Mouse (Mus musculus) limb, embryonic 13.5 days (tissue): ENCODE measurements around the gene St6galnac3. TPM values are rescaled to one million over a fixed set of nuclear protein-coding genes. Genes with fewer than 3 reads are reported as not detected.

ENCODE experiments used
- ATAC-seq: fragments of 200-750 bp; cut with Nextera tagmentation; 2 replicates; pipeline ENCODE4 v1.8.0; 2017; ENCODE audit warnings: low read depth, moderate number of reproducible peaks, moderate TSS enrichment; ENCODE audit not compliant: low FRiP score
- H3K27ac ChIP-seq: fragments of 300-500 bp; sonication (generic); 2 replicates; pipeline ENCODE4 v1.5.1; 2015; ENCODE audit warnings: inconsistent platforms, mild to moderate bottlenecking, moderate library complexity
- H3K27me3 ChIP-seq: fragments of 300-500 bp; sonication (generic); 2 replicates; pipeline ENCODE4 v1.6.1; 2015; ENCODE audit warnings: mild to moderate bottlenecking, inconsistent platforms
- H3K36me3 ChIP-seq: fragments of 300-500 bp; sonication (generic); 2 replicates; pipeline ENCODE4 v1.6.1; 2015; ENCODE audit warnings: inconsistent platforms, mild to moderate bottlenecking, moderate library complexity
- H3K4me1 ChIP-seq: fragments of 300-500 bp; sonication (generic); 2 replicates; pipeline ENCODE4 v1.6.1; 2015; ENCODE audit warnings: inconsistent platforms
- H3K4me2 ChIP-seq: fragments of 300-500 bp; sonication (generic); replicated peaks from 2 replicates; pipeline ENCODE4 v1.6.1; 2015; ENCODE audit warnings: inconsistent platforms, mild to moderate bottlenecking, moderate library complexity
- H3K4me3 ChIP-seq: fragments of 300-500 bp; sonication (generic); 2 replicates; pipeline ENCODE4 v1.5.1; 2015; ENCODE audit warnings: moderate library complexity, mild to moderate bottlenecking, inconsistent platforms
- H3K9ac ChIP-seq: fragments of 300-500 bp; sonication (generic); 2 replicates; pipeline ENCODE4 v1.6.1; 2015; ENCODE audit warnings: mild to moderate bottlenecking, inconsistent platforms
- H3K9me3 ChIP-seq: fragments of 300-500 bp; sonication (generic); 2 replicates; pipeline ENCODE4 v1.6.1; 2016; ENCODE audit warnings: inconsistent platforms
- WGBS: fragments of 180-500 bp; shearing (Covaris S2); methylation state at CpG from one replicate; pipeline ENCODE4 v1.1.7; 2015; 5-methylcytosine and 5-hydroxymethylcytosine counted together
- polyA plus RNA-seq: library from polyadenylated mRNA; unstranded; fragments of >200 nt; fragmentation: Nextera tagmentation; extraction: Ambion mirVana; gene quantifications from 2 replicates; pipeline ENCODE4 v1.2.1, GENCODE M21; 2015

St6galnac3 gene
- polyA plus RNA-seq, 1 experiment from 2014 or later: 53.7 TPM

DNA sequence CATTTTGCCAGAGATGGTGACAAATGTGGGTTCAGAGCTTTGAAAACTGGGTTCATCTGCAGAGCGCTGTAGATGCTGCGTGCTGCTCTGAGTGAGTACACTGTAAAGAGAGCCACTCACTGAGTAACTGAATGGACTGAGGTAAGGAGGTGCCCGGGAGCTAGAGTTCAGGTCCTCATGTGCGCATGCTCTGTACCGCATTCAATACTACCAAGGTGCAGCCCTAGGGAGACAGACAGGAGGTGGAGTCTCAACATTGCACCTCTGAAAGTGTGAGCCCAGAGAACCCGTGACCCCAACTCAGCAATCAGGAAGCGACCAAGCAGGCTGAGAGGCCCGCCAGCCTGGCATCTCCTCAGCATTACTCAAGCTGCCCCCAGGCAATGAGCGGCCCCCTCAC, 62.2 kb downstream of the St6galnac3 start:
- peaks cover 31% of the 10 kb centered on the region for H3K4me1 ChIP-seq
- no peaks in the 10 kb centered on the region for H3K36me3 ChIP-seq
- no peak overlapping the region for H3K4me3 ChIP-seq
- no peak overlapping the region for H3K9ac ChIP-seq
- 82% methylated on average over 9 of the region's 9 CpGs for WGBS
- H3K9me3 ChIP-seq: no peaks in the 10 kb centered on the region
- ATAC-seq: no peak
- H3K27me3 ChIP-seq: no peaks in the 10 kb centered on the region
- no peak overlapping the region for H3K4me2 ChIP-seq
- no peak overlapping the region for H3K27ac ChIP-seq

DNA sequence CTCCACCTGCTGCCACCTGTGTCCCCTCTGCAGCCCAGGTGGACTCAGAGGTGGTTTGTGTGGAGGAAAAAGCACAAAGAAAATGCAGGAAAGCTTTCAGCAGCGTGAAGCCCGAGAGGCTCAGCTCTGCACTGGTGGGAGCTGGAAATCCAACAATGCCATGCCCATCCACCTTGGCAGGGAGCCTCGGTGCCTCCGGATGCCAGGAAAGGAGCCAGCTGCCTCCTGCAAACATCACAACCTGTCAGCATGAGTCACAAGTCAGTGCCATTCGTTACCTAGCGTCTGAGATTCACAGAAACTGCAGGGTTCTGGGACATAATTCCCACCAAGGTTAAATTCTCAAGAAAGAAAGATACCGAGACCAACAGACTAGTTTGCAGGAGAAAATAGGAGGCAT, 63.0 kb downstream of the St6galnac3 start:
- peaks cover 31% of the 10 kb centered on the region for H3K4me1 ChIP-seq
- H3K4me2 ChIP-seq: no peak overlapping the region
- H3K9ac ChIP-seq: no peak overlapping the region
- H3K36me3 ChIP-seq: no peaks in the 10 kb centered on the region
- H3K27me3 ChIP-seq: no peaks in the 10 kb centered on the region
- no peak overlapping the region for H3K4me3 ChIP-seq
- no peak for ATAC-seq
- no peaks in the 10 kb centered on the region for H3K9me3 ChIP-seq
- WGBS: 87% methylated on average over 7 of the region's 7 CpGs
- no peak overlapping the region for H3K27ac ChIP-seq

DNA sequence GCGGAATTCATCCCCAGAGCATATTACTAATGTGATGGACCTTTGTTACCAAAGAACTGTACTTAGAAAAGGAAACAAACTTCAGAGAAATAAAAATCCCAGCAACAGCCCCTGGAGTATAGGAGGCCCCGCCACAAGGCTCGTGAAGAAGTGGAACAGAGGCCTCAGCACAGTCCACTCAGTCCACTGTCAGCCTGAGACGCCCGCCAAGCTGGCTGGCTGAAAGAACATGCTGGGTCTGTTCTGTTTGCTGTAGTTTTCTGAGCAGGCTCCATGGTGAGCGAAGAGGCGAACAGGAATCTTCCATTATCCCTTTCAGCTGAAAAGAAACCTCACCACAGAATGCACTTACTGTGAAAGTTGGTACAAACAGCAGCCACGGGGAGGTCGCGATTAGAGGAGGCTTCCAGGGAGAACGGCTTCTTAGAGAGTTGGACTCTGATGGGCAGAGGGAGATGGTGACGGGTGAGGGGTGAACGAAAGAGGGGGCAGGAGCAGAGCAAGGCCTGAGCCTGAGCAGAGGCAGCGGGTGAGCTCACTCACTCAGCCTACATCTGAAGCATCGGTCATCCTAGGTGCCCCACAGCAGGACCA, 65.3 kb downstream of the St6galnac3 start:
- no peak overlapping the region for H3K4me3 ChIP-seq
- H3K9me3 ChIP-seq: no peaks in the 10 kb centered on the region
- no peak overlapping the region for H3K27ac ChIP-seq
- H3K36me3 ChIP-seq: no peaks in the 10 kb centered on the region
- no peak for ATAC-seq
- H3K4me1 ChIP-seq: peaks cover 34% of the 10 kb centered on the region
- no peak overlapping the region for H3K4me2 ChIP-seq
- WGBS: 80% methylated on average over 15 of the region's 15 CpGs
- no peak overlapping the region for H3K9ac ChIP-seq
- H3K27me3 ChIP-seq: no peaks in the 10 kb centered on the region

DNA sequence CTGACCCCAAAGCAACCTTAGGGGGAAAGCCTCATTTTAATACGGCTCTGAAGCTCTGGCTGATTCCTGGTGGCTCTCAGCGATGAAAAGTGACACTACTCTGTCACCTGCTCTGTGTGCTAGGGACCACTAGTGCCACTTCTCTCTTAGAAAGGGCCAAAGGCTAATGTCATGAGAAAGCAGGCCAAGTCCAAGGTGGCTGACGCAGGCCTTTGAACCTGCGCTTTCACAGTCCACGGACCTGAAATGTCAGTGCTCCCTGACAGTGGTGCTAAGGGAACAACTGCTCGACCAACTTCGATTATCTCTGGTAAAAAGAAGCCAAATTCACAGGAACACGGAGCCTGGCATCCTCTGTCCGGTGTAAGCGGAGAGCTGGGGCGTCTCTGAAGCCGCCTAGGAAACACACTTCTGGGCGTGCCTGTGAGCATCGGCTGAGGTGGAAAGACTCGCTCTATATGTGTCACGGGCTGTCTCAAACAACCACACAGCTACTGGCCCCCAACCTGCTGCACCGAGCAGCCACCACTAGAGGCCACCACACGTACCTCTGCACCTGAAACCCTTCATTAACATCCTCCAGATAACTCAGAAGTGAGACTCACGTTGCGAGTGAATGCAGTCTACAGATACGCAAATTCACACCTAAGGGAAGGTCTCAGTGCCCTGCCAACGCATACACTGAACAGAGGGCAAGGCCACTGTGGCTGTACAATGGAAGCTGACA, 66.8 kb downstream of the St6galnac3 start:
- no peak overlapping the region for H3K9ac ChIP-seq
- no peaks in the 10 kb centered on the region for H3K27me3 ChIP-seq
- H3K36me3 ChIP-seq: no peaks in the 10 kb centered on the region
- H3K27ac ChIP-seq: no peak overlapping the region
- no peak overlapping the region for H3K4me3 ChIP-seq
- no peak for ATAC-seq
- no peaks in the 10 kb centered on the region for H3K9me3 ChIP-seq
- 72% methylated on average over 22 of the region's 22 CpGs for WGBS
- peaks cover 20% of the 10 kb centered on the region; the same call in 1 of the 2 replicates for H3K4me1 ChIP-seq
- no peak overlapping the region for H3K4me2 ChIP-seq

DNA sequence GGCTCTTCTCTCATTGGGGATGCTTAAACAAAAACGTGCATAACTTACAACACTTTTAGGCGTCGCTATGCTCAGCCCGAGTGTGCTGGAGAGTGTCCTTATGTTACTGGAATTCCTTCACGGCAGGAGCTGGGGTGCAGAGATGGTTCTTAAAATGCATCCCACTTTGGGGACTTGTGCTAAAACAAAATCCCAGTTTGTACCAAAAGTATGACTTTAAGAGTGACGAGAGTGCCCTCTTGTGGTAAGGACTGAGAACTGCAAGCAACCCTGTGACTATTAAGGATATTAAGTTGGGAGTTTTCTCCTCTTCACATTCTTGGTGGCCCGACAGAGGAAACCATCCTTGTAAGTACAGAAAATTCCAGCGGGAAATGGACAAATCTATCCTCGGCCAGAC, 69.9 kb downstream of the St6galnac3 start:
- Histone ChIP-seq H3K9me3 (no peaks in the 10 kb centered on the region), H3K9ac (no peak overlapping the region), H3K4me2 (no peak overlapping the region), H3K27me3 (no peaks in the 10 kb centered on the region), H3K4me1 (peaks cover 20% of the 10 kb centered on the region), H3K36me3 (no peaks in the 10 kb centered on the region), H3K27ac (no peak overlapping the region), H3K4me3 (no peak overlapping the region)
- ATAC-seq: no peak
- WGBS: 23% methylated on average over 9 of the region's 9 CpGs

DNA sequence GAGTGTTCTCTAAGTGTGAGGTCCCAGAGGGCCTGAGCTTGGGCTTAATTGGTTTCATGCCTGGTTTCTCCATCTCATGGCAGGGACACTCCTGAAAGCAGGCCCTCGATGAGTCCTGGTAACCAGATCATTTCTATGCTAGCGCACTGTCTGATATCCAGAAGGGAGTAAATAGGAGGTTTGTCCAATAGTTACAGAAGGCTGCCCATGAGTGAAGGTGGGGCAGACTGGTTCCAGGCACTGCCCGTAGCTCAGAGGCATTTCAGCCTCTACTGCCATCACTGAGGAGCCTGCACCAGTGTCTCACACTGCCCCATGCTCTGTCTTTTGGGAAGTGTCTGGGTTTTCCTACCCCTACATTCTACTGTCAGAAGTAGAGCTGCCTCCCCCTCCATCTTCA, 72.1 kb downstream of the St6galnac3 start:
- H3K27ac ChIP-seq: no peak overlapping the region
- ATAC-seq: no peak
- 69% methylated on average over 3 of the region's 3 CpGs for WGBS

DNA sequence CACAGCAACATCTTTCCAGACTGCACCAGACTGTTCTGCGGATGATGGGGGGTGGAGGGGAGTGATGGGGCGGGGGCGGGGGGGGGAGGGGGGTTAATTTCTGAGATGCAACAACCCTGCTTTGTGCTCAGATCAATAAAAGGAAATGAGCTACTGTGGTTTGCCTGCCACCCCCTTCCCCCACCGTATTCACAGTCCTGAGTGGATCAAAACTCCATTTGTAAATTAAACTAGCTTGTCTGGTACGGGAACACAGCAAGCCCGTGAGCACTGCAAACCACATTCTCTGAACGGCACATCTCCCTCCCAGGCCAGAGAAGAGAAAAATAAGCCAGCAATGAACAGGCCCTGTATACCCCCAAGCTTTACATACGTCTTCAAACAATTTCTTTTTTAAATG, 76.3 kb downstream of the St6galnac3 start:
- no peaks in the 10 kb centered on the region for H3K9me3 ChIP-seq
- H3K4me1 ChIP-seq: peaks cover 11% of the 10 kb centered on the region
- H3K27ac ChIP-seq: no peak overlapping the region
- H3K9ac ChIP-seq: no peak overlapping the region
- no peak for ATAC-seq
- H3K27me3 ChIP-seq: no peaks in the 10 kb centered on the region
- WGBS: 68% methylated on average over 8 of the region's 8 CpGs
- no peak overlapping the region for H3K4me2 ChIP-seq
- H3K4me3 ChIP-seq: no peak overlapping the region
- H3K36me3 ChIP-seq: 0 out of 2 replicates have a peak, but pooled peaks cover 3% of the 10 kb centered on the region

More for the DNA sequence above, 72.1 kb downstream of the St6galnac3 start:
- H3K4me1 ChIP-seq: peaks cover 12% of the 10 kb centered on the region
- H3K4me2 ChIP-seq: no peak overlapping the region
- H3K27me3 ChIP-seq: no peaks in the 10 kb centered on the region
- H3K9ac ChIP-seq: no peak overlapping the region
- H3K9me3 ChIP-seq: no peaks in the 10 kb centered on the region
- no peaks in the 10 kb centered on the region for H3K36me3 ChIP-seq
- H3K4me3 ChIP-seq: no peak overlapping the region

DNA sequence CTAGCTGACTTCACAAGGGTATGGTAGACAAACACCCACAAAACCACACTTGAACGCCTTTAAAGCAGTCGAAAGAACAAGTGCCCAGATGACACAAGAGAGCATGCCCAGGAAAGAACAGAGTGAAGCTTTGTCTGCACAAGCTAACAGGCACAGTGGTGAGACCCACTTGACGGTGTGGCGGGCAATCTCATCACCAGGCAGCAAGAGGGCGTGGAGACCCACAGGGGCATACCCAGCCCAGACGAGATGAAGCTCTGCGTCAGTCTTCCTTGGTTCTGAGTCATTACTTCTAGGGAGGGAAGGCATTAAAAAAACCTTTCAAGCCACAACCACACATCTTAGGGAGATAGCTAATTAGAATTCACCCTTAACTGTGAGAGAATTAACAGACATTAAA, 79.2 kb downstream of the St6galnac3 start:
- Histone ChIP-seq H3K27ac (no peak overlapping the region), H3K9me3 (no peaks in the 10 kb centered on the region)

DNA sequence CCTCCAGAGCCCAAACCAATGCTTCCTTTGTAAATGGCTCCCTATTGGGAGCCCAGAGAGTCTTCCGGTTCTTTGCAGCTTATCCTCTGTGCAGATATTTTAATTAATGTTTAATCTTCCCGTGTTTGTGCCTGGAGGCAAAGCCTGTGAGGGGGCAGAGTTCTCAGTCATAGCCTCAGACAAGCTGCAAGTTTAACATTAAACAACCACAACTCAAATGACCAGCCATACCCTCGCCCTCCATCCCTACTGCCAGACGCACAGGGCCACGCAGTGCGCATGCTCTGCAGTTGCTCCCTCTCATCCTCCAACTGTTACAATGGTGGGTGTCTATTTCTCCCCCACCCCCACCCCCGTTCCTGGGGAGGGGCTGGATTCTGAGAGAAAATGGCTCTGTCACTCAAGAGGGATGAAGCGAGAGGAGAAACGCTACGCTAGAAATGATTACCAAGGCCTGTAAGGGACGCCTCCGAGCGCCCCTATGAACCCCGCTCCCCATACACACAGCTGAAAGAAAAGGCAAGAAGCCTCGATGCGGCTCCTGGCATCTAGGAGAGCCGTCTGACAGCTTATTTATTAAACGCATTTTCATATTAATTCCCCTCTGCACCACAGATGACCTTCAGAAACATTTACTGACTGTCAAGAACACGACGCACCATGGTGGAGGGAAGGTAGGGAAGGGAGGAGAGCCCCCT, 81.0 kb downstream of the St6galnac3 start:
- Histone ChIP-seq H3K4me3 (no peak overlapping the region), H3K27ac (no peak overlapping the region), H3K27me3 (no peaks in the 10 kb centered on the region), H3K4me1 (peaks cover 23% of the 10 kb centered on the region; the same call in 1 of the 2 replicates), H3K9me3 (no peaks in the 10 kb centered on the region), H3K36me3 (0 out of 2 replicates have a peak, but pooled peaks cover 3% of the 10 kb centered on the region), H3K9ac (no peak overlapping the region), H3K4me2 (no peak overlapping the region)
- WGBS: 80% methylated on average over 20 of the region's 20 CpGs
- ATAC-seq: no peak

More for the DNA sequence above, 79.2 kb downstream of the St6galnac3 start:
- no peaks in the 10 kb centered on the region for H3K27me3 ChIP-seq
- peaks cover 23% of the 10 kb centered on the region; the same call in 1 of the 2 replicates for H3K4me1 ChIP-seq
- 84% methylated on average over 7 of the region's 7 CpGs for WGBS
- no peak for ATAC-seq
- no peak overlapping the region for H3K4me3 ChIP-seq
- no peak overlapping the region for H3K9ac ChIP-seq
- H3K36me3 ChIP-seq: 0 out of 2 replicates have a peak, but pooled peaks cover 3% of the 10 kb centered on the region
- H3K4me2 ChIP-seq: no peak overlapping the region

DNA sequence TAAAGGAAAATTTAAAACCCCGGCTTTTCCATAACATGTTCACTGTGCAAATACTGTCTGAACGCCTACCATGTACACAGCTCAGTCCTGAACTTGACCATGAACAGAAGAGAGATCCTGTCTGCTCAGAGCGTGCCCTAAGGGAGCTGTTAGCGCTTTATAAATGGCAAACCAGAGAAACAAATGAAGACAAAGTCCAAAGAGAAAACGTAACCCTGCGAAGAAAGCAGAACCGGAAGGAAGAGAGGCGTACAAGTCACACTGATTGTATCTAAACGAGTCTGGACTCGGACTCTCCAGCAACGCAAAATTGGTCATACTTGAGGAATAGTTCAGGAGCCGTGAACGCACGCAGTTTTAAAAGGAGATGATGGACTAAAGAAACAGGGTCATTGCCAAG, 82.1 kb downstream of the St6galnac3 start:
- H3K9me3 ChIP-seq: no peaks in the 10 kb centered on the region
- no peak overlapping the region for H3K27ac ChIP-seq
- H3K4me1 ChIP-seq: peaks cover 21% of the 10 kb centered on the region; the same call in 1 of the 2 replicates
- H3K27me3 ChIP-seq: no peaks in the 10 kb centered on the region
- H3K9ac ChIP-seq: no peak overlapping the region
- WGBS: 81% methylated on average over 14 of the region's 14 CpGs
- no peak for ATAC-seq
- H3K4me3 ChIP-seq: no peak overlapping the region
- no peak overlapping the region for H3K4me2 ChIP-seq
- H3K36me3 ChIP-seq: 0 out of 2 replicates have a peak, but pooled peaks cover 3% of the 10 kb centered on the region

DNA sequence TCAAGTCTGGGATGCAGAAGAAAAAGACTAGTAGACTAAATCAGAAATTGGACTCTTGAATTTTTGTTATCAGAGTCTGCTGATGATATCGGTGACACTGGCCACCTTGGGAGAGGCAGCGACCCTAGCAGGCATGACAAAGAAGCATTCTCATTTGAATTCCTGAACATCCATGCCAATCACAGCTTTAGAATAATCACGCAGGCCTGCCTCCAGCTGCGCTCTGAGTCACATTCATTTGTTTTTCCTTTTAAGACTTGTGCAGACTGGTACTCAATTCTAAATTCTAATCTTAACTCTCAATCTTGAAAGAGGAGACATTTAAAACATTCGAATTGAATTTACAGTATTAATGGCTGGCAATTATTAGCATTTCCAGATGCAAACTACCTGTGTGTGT, 83.2 kb downstream of the St6galnac3 start:
- peaks cover 24% of the 10 kb centered on the region for H3K4me1 ChIP-seq
- no peak overlapping the region for H3K4me2 ChIP-seq
- WGBS: 84% methylated on average over 5 of the region's 5 CpGs
- H3K9ac ChIP-seq: no peak overlapping the region
- no peaks in the 10 kb centered on the region for H3K36me3 ChIP-seq
- no peaks in the 10 kb centered on the region for H3K9me3 ChIP-seq
- no peak for ATAC-seq
- no peaks in the 10 kb centered on the region for H3K27me3 ChIP-seq
- no peak overlapping the region for H3K4me3 ChIP-seq
- no peak overlapping the region for H3K27ac ChIP-seq

DNA sequence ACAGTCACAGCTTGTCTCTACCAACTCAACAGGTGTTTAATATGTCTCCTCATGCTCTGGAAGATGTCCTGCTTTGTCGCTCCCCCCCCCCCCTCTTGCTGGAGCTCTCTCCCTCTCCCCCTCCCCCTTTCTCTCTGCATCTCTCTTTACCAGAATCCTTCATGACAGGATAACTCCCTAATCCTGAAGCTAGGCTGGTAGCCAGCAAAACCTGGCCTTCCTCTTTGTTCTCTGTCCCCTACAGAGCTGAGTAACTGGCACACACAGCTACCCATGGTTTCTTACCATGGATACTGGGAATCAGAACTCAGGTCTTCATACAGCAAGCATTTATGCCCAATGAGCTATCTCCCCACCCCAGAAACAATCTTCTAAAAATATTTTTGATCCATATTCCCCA, 87.6 kb downstream of the St6galnac3 start:
- Histone ChIP-seq H3K36me3 (no peaks in the 10 kb centered on the region), H3K27ac (no peak overlapping the region), H3K4me1 (peaks cover 27% of the 10 kb centered on the region), H3K4me3 (no peak overlapping the region), H3K9me3 (no peaks in the 10 kb centered on the region), H3K9ac (no peak overlapping the region), H3K4me2 (no peak overlapping the region), H3K27me3 (no peaks in the 10 kb centered on the region)
- no peak for ATAC-seq
- 57% methylated on average over 1 of the region's 1 CpGs for WGBS
